Mouse (Mus musculus) hindbrain, embryonic 14.5 days (tissue): Measurements from ENCODE around the gene Pgd. TPM values are rescaled to one million over a fixed set of nuclear protein-coding genes. Genes with fewer than 3 reads are reported as not detected.
A peak's percentile ranks its signal among the peaks of the same experiment; 100 is the strongest.

Source experiments
- ATAC-seq: fragments of 200-750 bp; cut with Nextera tagmentation; 2 replicates; pipeline ENCODE4 v1.8.0; 2017; ENCODE audit warnings: moderate number of reproducible peaks, mild to moderate bottlenecking, moderate TSS enrichment, moderate library complexity; ENCODE audit not compliant: low FRiP score
- DNase-seq: peaks from one replicate; pipeline ENCODE4 v3.0.0-alpha.2; 2015; ENCODE audit warnings: low spot score
- H3K27ac ChIP-seq: fragments of 300-500 bp; sonication (generic); 2 replicates; pipeline ENCODE4 v1.5.1; 2014; ENCODE audit warnings: mild to moderate bottlenecking, moderate library complexity
- H3K27me3 ChIP-seq: fragments of 300-500 bp; sonication (generic); 2 replicates; pipeline ENCODE4 v1.6.1; 2014; ENCODE audit warnings: mild to moderate bottlenecking, low read length, mixed read lengths; ENCODE audit not compliant: control insufficient read depth, insufficient read depth
- H3K36me3 ChIP-seq: fragments of 300-500 bp; sonication (generic); replicated peaks from 2 replicates; pipeline ENCODE4 v1.6.1; 2014; ENCODE audit not compliant: control insufficient read depth, insufficient read depth
- H3K4me1 ChIP-seq: fragments of 300-500 bp; sonication (generic); replicated peaks from 2 replicates; pipeline ENCODE4 v1.6.1; 2014; ENCODE audit warnings: antibody characterized with exemption, low read length, mixed read lengths; ENCODE audit not compliant: control insufficient read depth, insufficient read depth
- H3K4me2 ChIP-seq: fragments of 300-500 bp; sonication (generic); replicated peaks from 2 replicates; pipeline ENCODE4 v1.6.1; 2014; ENCODE audit warnings: mild to moderate bottlenecking, moderate library complexity
- H3K4me3 ChIP-seq: fragments of 300-500 bp; sonication (generic); replicated peaks from 2 replicates; pipeline ENCODE4 v1.5.1; 2014; ENCODE audit warnings: mild to moderate bottlenecking, low read length
- H3K9ac ChIP-seq: fragments of 300-500 bp; sonication (generic); 2 replicates; pipeline ENCODE4 v1.6.1; 2014
- H3K9me3 ChIP-seq: fragments of 300-500 bp; sonication (generic); 2 replicates; pipeline ENCODE4 v1.6.1; 2016; ENCODE audit warnings: low read length; ENCODE audit not compliant: control insufficient read depth
- WGBS: fragments of 180-500 bp; shearing (Covaris S2); extraction: QIAGEN DNeasy Blood & Tissue Kit; methylation state at CpG from one replicate; pipeline ENCODE4 v1.1.7; 2014; 5-methylcytosine and 5-hydroxymethylcytosine counted together
- polyA plus RNA-seq: library from polyadenylated mRNA; unstranded; fragments of >200 nt; fragmentation: Nextera tagmentation; extraction: Ambion mirVana; gene quantifications from 2 replicates; pipeline ENCODE4 v1.2.1, GENCODE M21; 2014

The Pgd gene
- polyA plus RNA-seq, 1 experiment from 2014 or later, result 46.4 TPM

GRCm38 (mm10) chr4:149148084-149148483 is 18.5 kb downstream of the Pgd start:
- H3K9ac ChIP-seq, result no peak overlapping the region
- H3K27ac ChIP-seq, result no peak overlapping the region
- H3K36me3 ChIP-seq, result peaks cover 41% of the 10 kb centered on the region
- 83% methylated on average over 4 of the region's 4 CpGs for WGBS
- no peak overlapping the region for H3K4me2 ChIP-seq
- no peaks in the 10 kb centered on the region for H3K4me1 ChIP-seq
- H3K9me3 ChIP-seq, result no peaks in the 10 kb centered on the region
- H3K27me3 ChIP-seq, result no peaks in the 10 kb centered on the region
- no peak for DNase-seq
- no peak for ATAC-seq
- no peak overlapping the region for H3K4me3 ChIP-seq

DNA sequence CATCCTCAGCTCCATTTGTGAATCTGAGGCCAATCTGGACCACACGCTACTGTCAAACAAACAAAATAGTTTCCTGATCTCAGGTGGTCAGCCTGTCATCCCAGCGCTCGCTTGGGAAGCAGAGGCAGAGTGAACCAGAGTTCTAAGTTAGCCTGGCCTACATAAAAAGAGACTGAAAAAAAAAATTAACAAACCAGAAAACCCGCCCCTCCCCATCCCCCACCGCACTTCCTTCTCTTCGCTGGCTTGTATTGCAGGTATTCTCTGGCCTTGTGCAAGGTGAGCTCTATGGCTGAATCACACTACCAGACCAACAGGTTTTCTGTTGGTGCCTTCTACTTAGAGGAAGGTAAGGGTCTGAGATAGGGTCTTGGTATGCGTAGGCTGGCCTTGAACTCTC is 19.0 kb downstream of the Pgd start:
- Histone ChIP-seq H3K9me3 (no peaks in the 10 kb centered on the region), H3K4me1 (no peaks in the 10 kb centered on the region), H3K9ac (no peak overlapping the region), H3K4me2 (no peak overlapping the region), H3K27me3 (no peaks in the 10 kb centered on the region), H3K36me3 (peaks cover 36% of the 10 kb centered on the region), H3K4me3 (no peak overlapping the region), H3K27ac (no peak overlapping the region)
- WGBS, result 90% methylated on average over 7 of the region's 7 CpGs
- DNase-seq, result no peak
- no peak for ATAC-seq

DNA sequence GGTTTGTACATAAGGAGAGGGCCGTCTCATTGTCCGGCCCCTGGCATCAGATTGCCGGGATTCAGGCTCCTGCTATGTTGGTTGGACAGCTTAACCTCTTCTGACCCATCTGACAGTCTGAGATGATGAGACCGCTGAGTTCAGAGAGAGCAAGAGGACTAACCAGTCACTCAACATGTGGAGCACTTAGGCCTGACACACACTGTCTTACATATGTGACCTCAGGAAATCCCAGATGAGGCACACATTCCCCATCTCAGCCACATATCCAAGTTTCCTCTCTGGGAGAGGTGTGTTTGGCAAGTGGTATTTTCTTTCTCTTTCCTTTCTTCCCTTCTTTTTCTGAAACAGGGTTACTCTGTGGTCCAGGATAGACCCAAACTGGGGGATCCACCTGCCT is 21.4 kb downstream of the Pgd start:
- Histone ChIP-seq H3K4me2 (no peak overlapping the region), H3K36me3 (peaks cover 12% of the 10 kb centered on the region), H3K27me3 (no peaks in the 10 kb centered on the region), H3K9me3 (no peaks in the 10 kb centered on the region), H3K9ac (no peak overlapping the region), H3K4me1 (no peaks in the 10 kb centered on the region), H3K4me3 (no peak overlapping the region), H3K27ac (no peak overlapping the region)
- DNase-seq (no peak), ATAC-seq (no peak)
- 83% methylated on average over 4 of the region's 4 CpGs for WGBS

- Histone ChIP-seq H3K36me3 (peaks cover 5% of the 10 kb centered on the region; the same call in 1 of the 2 replicates), H3K9ac (no peak overlapping the region), H3K4me1 (no peaks in the 10 kb centered on the region), H3K4me3 (no peak overlapping the region), H3K27ac (peak overlapping the region; percentile 33; the same call in 1 of the 2 replicates), H3K27me3 (no peaks in the 10 kb centered on the region), H3K9me3 (no peaks in the 10 kb centered on the region), H3K4me2 (no peak overlapping the region)
- DNase-seq (peak; percentile 92), ATAC-seq (peak; percentile 81)
- 3% methylated on average over 3 of the region's 3 CpGs for WGBS
Observed at GRCm38 (mm10) chr4:149144459-149144858, 22.1 kb downstream of the Pgd start.

DNA sequence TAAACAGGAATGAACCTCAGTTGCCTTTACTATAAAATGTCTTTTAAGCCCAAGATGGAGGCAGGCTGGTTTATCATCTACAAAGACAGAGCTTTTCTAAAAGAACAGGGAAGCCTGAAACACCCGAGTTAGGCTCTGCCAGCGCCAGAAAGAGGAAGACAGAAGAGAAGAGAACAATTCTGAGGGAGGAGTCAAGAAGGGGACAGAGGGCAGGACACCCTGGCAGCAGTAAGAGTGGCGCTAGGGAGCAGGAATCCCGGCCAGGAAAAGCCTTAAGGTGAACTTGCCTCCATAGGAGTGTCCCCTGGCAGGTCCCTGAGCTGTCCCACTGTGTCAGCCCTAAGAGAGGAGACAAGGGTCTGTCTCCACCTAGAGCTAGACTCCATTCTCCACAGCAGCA is 23.0 kb downstream of the Pgd start:
- no peak overlapping the region for H3K4me3 ChIP-seq
- H3K4me1 ChIP-seq, result no peaks in the 10 kb centered on the region
- no peak for ATAC-seq

DNA sequence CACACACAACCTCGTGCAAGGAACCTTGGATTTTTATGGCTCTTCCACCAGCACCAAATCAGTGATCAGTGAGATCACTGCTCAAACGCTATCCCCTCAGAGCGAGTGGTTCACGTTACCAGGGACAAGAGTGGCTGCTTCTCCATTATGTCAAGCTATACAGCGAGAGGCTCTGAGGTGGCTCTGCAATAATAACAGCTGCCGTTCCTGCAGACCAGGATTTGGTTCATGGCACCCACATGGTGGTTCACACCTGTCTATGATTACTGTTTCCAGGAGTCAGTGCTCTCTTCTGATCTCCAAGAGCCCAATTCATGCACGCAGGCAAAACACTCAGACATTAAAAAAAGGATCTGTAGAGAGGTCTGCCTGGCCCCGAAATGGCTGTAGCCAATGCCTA is 28.1 kb downstream of the Pgd start:
- WGBS, result 85% methylated on average over 8 of the region's 8 CpGs
- H3K4me2 ChIP-seq, result no peak overlapping the region
- no peaks in the 10 kb centered on the region for H3K27me3 ChIP-seq
- ATAC-seq, result no peak
- no peak for DNase-seq
- H3K4me3 ChIP-seq, result no peak overlapping the region
- no peaks in the 10 kb centered on the region for H3K36me3 ChIP-seq
- H3K4me1 ChIP-seq, result 0 out of 2 replicates have a peak, but pooled peaks cover 5% of the 10 kb centered on the region
- no peaks in the 10 kb centered on the region for H3K9me3 ChIP-seq
- H3K9ac ChIP-seq, result no peak overlapping the region
- H3K27ac ChIP-seq, result no peak overlapping the region

More for the DNA sequence above, 23.0 kb downstream of the Pgd start:
- Histone ChIP-seq H3K36me3 (no peaks in the 10 kb centered on the region), H3K9me3 (no peaks in the 10 kb centered on the region), H3K9ac (no peak overlapping the region), H3K27me3 (no peaks in the 10 kb centered on the region), H3K27ac (no peak overlapping the region), H3K4me2 (no peak overlapping the region)
- 29% methylated on average over 4 of the region's 4 CpGs for WGBS
- DNase-seq, result no peak

DNA sequence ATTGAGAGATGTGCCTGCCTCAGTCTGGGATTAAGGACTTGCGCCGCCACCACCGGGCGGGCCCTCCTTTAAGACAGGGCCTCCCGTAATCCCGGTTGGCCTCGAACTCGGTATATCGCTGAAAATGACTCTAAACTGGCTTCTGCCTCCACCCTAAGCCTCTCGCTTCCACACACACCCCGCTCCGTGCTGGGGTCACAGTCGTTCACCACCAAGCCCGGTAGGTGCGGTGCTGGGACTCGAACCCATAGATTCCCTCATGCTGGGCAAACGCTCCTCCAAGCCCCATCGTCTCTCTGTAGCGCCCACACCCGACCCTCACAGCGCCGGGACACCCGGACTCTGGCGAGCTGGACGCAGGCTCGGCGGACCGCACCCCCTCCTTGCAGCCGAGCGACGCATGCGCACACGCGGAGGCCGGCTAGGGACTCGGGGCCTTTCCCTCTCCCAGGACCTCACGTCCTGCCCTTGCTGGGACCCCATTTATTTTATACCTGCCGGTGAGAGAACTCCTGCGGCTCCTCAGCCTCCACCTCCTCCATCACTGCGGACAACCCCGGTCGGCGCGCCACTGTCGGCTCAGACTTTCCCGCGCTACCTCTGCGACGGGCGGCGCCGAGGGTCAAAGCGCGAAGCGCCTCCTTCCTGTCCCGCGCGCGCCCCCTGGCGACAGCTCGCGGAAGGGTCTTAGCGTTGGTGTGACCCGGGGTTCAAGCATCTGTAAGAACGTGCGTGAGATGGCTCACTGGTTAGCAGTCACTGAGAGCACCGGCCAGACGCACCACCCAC is 29.4 kb downstream of the Pgd start, which contains the start of gene Cenps:
Gene Cenps, minus strand, starts transcription at position 648 of the 789 bp plus-strand sequence.
- peak within 1 kb of the TSS; percentile 76 for H3K27ac ChIP-seq
- ATAC-seq (peak; percentile 92), DNase-seq (peak; percentile 95)
- peak within 1 kb of the TSS; percentile 71 for H3K4me3 ChIP-seq
- peak within 1 kb of the TSS; percentile 73 for H3K9ac ChIP-seq
- 2% methylated on average over 68 of the region's 68 CpGs for WGBS
- no peaks in the 10 kb centered on the region for H3K27me3 ChIP-seq
- H3K9me3 ChIP-seq, result no peaks in the 10 kb centered on the region
- no peaks in the 10 kb centered on the region for H3K36me3 ChIP-seq
- peak within 1 kb of the TSS; percentile 68 for H3K4me2 ChIP-seq
- 0 out of 2 replicates have a peak, but pooled peaks cover 5% of the 10 kb centered on the region for H3K4me1 ChIP-seq

DNA sequence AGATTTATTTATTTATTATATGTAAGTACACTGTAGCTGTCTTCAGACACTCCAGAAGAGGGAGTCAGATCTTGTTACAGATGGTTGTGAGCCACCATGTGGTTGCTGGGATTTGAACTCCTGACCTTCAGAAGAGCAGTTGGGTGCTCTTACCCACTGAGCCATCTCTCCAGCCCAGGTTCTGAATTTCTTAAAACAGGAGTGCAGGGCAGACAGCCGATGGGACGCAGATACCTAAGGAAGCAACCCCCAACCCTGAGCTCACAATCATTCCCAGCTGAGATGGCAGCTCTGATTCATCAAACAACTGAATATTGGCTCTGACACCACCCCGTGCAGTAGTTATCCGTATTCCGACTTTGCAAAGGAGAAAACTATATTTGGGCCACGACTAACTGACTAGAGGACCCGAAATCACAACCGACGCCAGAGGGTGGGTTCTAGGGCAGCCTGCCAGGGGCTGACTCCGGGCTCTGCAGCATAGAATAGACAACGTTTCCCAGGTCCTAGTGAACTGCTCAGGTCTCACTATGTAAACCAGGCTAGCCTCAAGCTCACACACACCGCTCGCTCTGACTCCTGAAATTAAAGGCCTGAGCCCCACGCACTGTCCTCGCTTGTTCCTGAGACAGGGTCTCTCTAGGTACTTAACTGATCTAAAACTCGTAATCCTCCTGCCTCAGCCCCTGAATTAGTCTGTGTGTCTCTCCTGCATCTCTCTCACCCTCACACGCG is 30.3 kb downstream of the Pgd start:
- Histone ChIP-seq H3K4me3 (peak overlapping the region; percentile 71), H3K4me2 (peak overlapping the region; percentile 68), H3K27ac (no peak overlapping the region), H3K9ac (peak overlapping the region; percentile 73; the same call in 1 of the 2 replicates), H3K36me3 (no peaks in the 10 kb centered on the region), H3K27me3 (no peaks in the 10 kb centered on the region), H3K4me1 (0 out of 2 replicates have a peak, but pooled peaks cover 5% of the 10 kb centered on the region), H3K9me3 (no peaks in the 10 kb centered on the region)
- ATAC-seq (no peak), DNase-seq (no peak)
- 68% methylated on average over 18 of the region's 18 CpGs for WGBS

DNA sequence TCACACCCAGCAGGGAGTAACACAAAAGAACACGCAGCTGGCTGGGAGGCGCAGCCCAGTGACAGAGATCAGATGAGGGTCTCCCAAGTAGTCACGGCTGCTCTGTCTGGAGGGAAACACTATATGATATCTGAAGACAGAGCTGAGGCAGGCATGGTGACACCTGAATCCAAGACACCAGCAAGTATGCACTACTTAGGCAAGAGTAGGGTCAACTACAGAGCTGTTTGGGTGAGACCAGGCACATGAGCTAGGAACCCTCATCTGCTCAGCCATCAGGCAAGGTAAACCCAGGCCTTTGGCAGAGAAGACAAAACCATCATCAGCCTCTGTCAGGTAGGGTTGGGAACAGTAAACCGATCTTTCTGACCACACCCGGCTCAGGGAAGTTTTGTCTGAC is 33.2 kb downstream of the Pgd start:
- no peak overlapping the region for H3K4me2 ChIP-seq
- ATAC-seq, result no peak
- 87% methylated on average over 5 of the region's 5 CpGs for WGBS
- peaks cover 8% of the 10 kb centered on the region; the same call in 1 of the 2 replicates for H3K36me3 ChIP-seq
- H3K4me3 ChIP-seq, result no peak overlapping the region
- no peak overlapping the region for H3K27ac ChIP-seq
- H3K9ac ChIP-seq, result 0 out of 2 replicates have a peak overlapping the region, but pooled peaks have one; percentile 5
- H3K9me3 ChIP-seq, result no peaks in the 10 kb centered on the region
- DNase-seq, result no peak
- 0 out of 2 replicates have a peak, but pooled peaks cover 5% of the 10 kb centered on the region for H3K4me1 ChIP-seq
- no peaks in the 10 kb centered on the region for H3K27me3 ChIP-seq
